Mouse (Mus musculus) myocyte (in vitro differentiated cells): ENCODE data around the gene Plekhg2. TPM values are rescaled to one million over a fixed set of nuclear protein-coding genes. Genes with fewer than 3 reads are reported as not detected.

Experiments used
- H3K27me3 ChIP-seq: one replicate; pipeline ENCODE4 v1.6.1; 2011; ENCODE audit not compliant: control insufficient read depth, insufficient read depth, insufficient read length
- H3K36me3 ChIP-seq: one replicate; pipeline ENCODE4 v1.6.1; 2011; ENCODE audit not compliant: control insufficient read depth, insufficient read depth
- H3K4me2 ChIP-seq: one replicate; pipeline ENCODE4 v1.6.1; 2011; ENCODE audit warnings: low read depth, control low read depth
- H3K4me3 ChIP-seq: one replicate; pipeline ENCODE4 v1.5.1; 2011; ENCODE audit warnings: mild to moderate bottlenecking, control low read depth, moderate library complexity
- H3K79me2 ChIP-seq: one replicate; pipeline ENCODE4 v1.6.1; 2011; ENCODE audit not compliant: control insufficient read depth, insufficient read depth
- H3ac ChIP-seq: one replicate; pipeline ENCODE4 v1.6.1; 2011; ENCODE audit not compliant: control insufficient read depth, insufficient read length
- CEBPB ChIP-seq: IDR thresholded peaks from 2 replicates; pipeline ENCODE4 v1.6.1; 2011; ENCODE audit warnings: mild to moderate bottlenecking, moderate library complexity; ENCODE audit not compliant: poor library complexity, insufficient read depth, severe bottlenecking
- E2F4 ChIP-seq: IDR thresholded peaks from one replicate; pipeline ENCODE4 v1.6.1; 2011; ENCODE audit warnings: mild to moderate bottlenecking, control low read depth, moderate library complexity; ENCODE audit not compliant: insufficient read depth
- MAX ChIP-seq: IDR thresholded peaks from one replicate; pipeline ENCODE4 v1.6.1; 2011; ENCODE audit warnings: low read depth, mild to moderate bottlenecking, control low read depth
- MYOD1 ChIP-seq, 3 experiments: IDR thresholded peaks; one replicate each; pipeline ENCODE4 v1.6.1; 2011; ENCODE audit warnings: control low read depth in 2 of 3, low read depth in 2 of 3, mild to moderate bottlenecking in 2 of 3, moderate library complexity in 1 of 3; ENCODE audit not compliant: insufficient read length in 2 of 3, control insufficient read depth in 1 of 3
- MYOG ChIP-seq, 3 experiments: IDR thresholded peaks; one replicate each; pipeline ENCODE4 v1.6.1; 2011; ENCODE audit warnings: control low read depth in 2 of 3, low read depth in 2 of 3, mild to moderate bottlenecking in 2 of 3; ENCODE audit not compliant: insufficient read length in 2 of 3, control insufficient read depth in 1 of 3, insufficient read depth in 1 of 3
- POLR2A ChIP-seq: IDR thresholded peaks from one replicate; pipeline ENCODE4 v1.6.1; 2011; ENCODE audit warnings: low read depth, mild to moderate bottlenecking, control low read depth, moderate library complexity; ENCODE audit not compliant: insufficient read length
- POLR2AphosphoS2 ChIP-seq: IDR thresholded peaks from one replicate; pipeline ENCODE4 v1.6.1; 2011; ENCODE audit warnings: low read depth, control low read depth; ENCODE audit not compliant: insufficient read length
- REST ChIP-seq: IDR thresholded peaks from one replicate; pipeline ENCODE4 v1.6.1; 2011; ENCODE audit warnings: mild to moderate bottlenecking, control low read depth, moderate library complexity; ENCODE audit not compliant: insufficient read depth, insufficient read length
- SRF ChIP-seq: IDR thresholded peaks from one replicate; pipeline ENCODE4 v1.6.1; 2011; ENCODE audit warnings: low read depth; ENCODE audit not compliant: control insufficient read depth, insufficient read length
- TCF12 ChIP-seq: IDR thresholded peaks from one replicate; pipeline ENCODE4 v1.6.1; 2011; ENCODE audit warnings: mild to moderate bottlenecking, control low read depth; ENCODE audit not compliant: poor library complexity, insufficient read depth, severe bottlenecking
- TCF3 ChIP-seq: IDR thresholded peaks from one replicate; pipeline ENCODE4 v1.6.1; 2011; ENCODE audit warnings: low read depth, control low read depth; ENCODE audit not compliant: insufficient read length
- USF1 ChIP-seq: IDR thresholded peaks from one replicate; pipeline ENCODE4 v1.6.1; 2011; ENCODE audit warnings: low read depth, mild to moderate bottlenecking, control low read depth, moderate library complexity
- polyA plus RNA-seq: library from polyadenylated mRNA; unstranded; fragments of >200 nt; fragmentation: generic; extraction: Trizol; gene quantifications from one replicate; pipeline ENCODE4 v1.2.1, GENCODE M21; 2012; ENCODE audit warnings: missing spikeins

Plekhg2 gene
- polyA plus RNA-seq, 1 experiment: 15.8 TPM

DNA sequence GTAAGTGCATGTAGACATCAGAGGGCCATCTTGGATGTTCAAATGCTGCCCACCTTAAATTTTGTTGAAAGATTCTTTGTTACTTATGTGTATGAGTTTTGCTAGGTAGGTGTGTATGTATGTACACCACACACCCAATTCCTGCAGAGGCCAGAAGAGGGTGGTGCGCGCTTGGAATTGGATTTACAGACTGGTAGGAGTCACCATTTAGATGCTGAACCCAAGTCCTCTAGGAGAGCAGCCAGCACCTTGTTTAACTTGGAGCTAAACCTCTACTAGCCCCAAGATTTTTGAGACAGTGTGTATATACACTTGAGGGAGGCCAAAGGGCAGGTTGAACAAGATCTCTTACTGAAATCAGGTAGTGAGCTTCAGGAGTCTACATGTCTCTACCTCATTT lies 19.1 kb downstream of the Plekhg2 start:
- H3K4me2 ChIP-seq: no peak overlapping the region
- no peaks in the 10 kb centered on the region for H3K27me3 ChIP-seq
- H3K79me2 ChIP-seq: peaks cover 18% of the 10 kb centered on the region
- peaks cover 28% of the 10 kb centered on the region for H3K36me3 ChIP-seq
- no peak overlapping the region for H3ac ChIP-seq
- H3K4me3 ChIP-seq: no peak overlapping the region
- TF ChIP-seq TCF3: no peak
- TF ChIP-seq USF1: no peak

DNA sequence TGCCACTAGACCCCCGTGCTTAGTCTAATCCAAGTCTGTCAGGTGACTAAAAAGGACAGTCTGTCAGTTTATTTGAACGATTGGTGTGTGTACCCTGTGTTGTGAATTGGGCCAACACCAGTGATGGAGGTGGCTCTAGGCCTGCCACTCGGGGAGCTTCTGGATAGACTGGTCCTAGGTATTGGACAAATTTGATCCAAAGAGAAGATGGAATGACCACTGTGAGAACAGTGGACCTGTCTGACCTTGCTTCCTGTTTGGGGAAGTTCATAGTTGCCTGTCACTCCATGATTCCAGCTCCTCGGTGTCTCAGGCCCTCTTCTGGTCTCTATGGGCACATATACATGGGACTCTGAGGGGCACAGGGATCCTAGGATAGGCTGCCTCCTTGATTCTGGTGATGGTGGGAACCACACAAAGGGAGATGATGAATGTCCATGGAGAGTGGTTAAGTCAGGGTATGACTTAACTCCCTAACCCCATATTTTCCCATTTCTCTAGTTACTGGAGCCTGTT lies 20.7 kb downstream of the Plekhg2 start:
- Histone ChIP-seq H3K36me3 (peaks cover 28% of the 10 kb centered on the region), H3ac (peak overlapping the region; percentile 23), H3K4me3 (peak overlapping the region; percentile 97), H3K27me3 (no peaks in the 10 kb centered on the region), H3K79me2 (peaks cover 18% of the 10 kb centered on the region), H3K4me2 (peak overlapping the region; percentile 71)
- TF ChIP-seq POLR2AphosphoS2 (peak; percentile 25), REST (no peak)

DNA sequence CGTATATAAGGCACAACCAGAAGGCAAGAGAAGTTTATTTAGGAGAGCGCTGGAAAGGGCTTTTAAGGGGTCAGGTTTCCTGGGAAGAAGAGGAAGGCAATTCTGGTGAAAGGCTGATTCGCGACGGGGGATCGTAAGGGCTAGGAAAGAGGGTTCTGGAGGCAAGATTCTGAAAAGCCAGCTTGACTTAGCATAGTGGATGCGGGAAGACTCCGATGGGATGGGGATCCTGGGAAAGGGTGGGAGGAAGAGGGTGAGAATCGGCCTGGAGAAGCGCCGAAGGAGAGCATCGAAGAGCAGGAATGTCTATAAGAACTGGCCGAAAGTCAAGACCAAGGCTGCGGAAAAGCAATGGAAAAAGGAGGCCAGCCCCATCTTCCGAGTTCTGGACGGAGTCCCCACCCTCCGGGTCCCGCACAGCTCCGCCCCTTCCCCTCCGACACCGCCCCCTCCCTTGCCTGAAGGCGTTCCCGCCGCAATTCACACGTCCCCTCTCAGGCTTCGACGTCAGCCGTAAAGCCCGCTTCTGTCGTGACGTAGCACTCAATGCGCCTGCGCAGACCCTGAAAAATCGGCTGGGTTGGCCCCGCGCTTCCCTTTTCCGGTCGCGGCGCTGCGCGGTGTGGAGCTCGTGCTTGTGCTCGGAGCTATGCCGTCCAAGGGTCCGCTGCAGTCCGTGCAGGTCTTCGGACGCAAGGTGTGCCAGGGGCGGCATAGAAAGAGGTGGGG lies 22.1 kb downstream of the Plekhg2 start, which contains the start of gene Rps16:
TSS of gene Rps16 (plus strand) at position 498 of the 729 bp plus-strand sequence.
- peaks cover 18% of the 10 kb centered on the region for H3K79me2 ChIP-seq
- peak within 1 kb of the TSS; percentile 97 for H3K4me3 ChIP-seq
- no peak for TF ChIP-seq TCF12
- peak; percentile 57 for TF ChIP-seq SRF
- no peak for TF ChIP-seq REST
- peak; percentile 69 for TF ChIP-seq POLR2A
- peak; percentile 48 for TF ChIP-seq E2F4
- no peak for TF ChIP-seq CEBPB
- no peak for TF ChIP-seq MYOD1 (IDR thresholded peaks at IDR 0.05; ENCODE audit: control insufficient read depth in 1 of 3, insufficient read length in 2 of 3, low read depth in 2 of 3)
- TF ChIP-seq USF1: no peak
- TF ChIP-seq TCF3: no peak
- no peak for TF ChIP-seq MYOG (IDR thresholded peaks at IDR 0.05; ENCODE audit: control insufficient read depth in 1 of 3, insufficient read depth in 1 of 3, insufficient read length in 2 of 3, low read depth in 2 of 3)
- peak; percentile 48 for TF ChIP-seq POLR2AphosphoS2
- TF ChIP-seq MAX: no peak
- H3K4me2 ChIP-seq: peak within 1 kb of the TSS; percentile 78
- no peaks in the 10 kb centered on the region for H3K27me3 ChIP-seq
- H3ac ChIP-seq: peak within 1 kb of the TSS; percentile 23
- peaks cover 28% of the 10 kb centered on the region for H3K36me3 ChIP-seq

DNA sequence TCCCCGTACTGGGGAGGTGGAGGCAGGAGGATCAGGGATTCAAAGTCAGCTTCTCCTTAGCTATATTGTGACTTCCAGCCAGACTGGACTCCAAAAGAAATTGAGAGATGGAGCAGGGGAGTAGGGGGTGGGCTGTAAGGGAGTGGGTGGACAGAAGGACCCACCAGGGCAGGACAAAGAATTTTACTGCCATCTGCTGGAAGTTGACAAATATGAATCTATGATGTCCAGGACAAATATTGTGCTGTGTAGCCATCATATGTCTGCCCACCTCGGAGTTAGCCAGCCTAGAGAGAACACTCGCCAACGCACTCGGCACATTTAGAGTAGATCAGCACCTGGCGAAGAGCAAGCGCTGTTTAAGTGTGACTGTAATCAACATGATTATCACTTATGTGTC lies 23.8 kb downstream of the Plekhg2 start:
- H3K27me3 ChIP-seq: no peaks in the 10 kb centered on the region
- H3K79me2 ChIP-seq: peaks cover 18% of the 10 kb centered on the region
- no peak overlapping the region for H3K4me2 ChIP-seq
- TF ChIP-seq MAX: no peak
- TF ChIP-seq CEBPB: no peak
- TF ChIP-seq REST: no peak
- no peak for TF ChIP-seq SRF
- no peak for TF ChIP-seq USF1
- no peak for TF ChIP-seq E2F4
- TF ChIP-seq MYOG (IDR thresholded peaks at IDR 0.05; ENCODE audit: control insufficient read depth in 1 of 3, insufficient read depth in 1 of 3, insufficient read length in 2 of 3, low read depth in 2 of 3): no peak
- TF ChIP-seq TCF3: no peak
- TF ChIP-seq TCF12: no peak
- no peak overlapping the region for H3ac ChIP-seq
- no peak overlapping the region for H3K4me3 ChIP-seq
- peaks cover 18% of the 10 kb centered on the region for H3K36me3 ChIP-seq

DNA sequence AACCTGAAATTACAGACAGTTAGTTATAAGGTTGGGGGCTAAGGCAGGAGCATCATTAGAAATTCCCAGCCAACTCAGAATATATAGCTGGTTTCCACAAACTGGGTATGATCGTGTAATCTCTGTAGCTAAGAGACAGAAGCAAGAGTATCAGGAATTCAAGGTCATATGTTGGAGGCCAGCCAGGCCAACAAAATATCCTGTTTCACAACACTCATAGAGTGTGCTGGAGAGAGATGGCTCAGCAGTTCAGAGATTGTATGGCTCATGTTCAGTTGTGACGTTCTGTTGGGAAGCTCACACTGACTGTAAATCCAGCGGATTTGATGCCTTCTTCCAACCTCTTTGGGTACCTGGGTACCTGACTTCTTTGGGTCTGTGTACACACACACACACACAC lies 24.7 kb downstream of the Plekhg2 start:
- no peak overlapping the region for H3ac ChIP-seq
- H3K27me3 ChIP-seq: no peaks in the 10 kb centered on the region
- H3K4me3 ChIP-seq: no peak overlapping the region
- peaks cover 18% of the 10 kb centered on the region for H3K79me2 ChIP-seq
- TF ChIP-seq SRF (no peak), TCF12 (no peak), MYOG (IDR thresholded peaks at IDR 0.05; ENCODE audit: control insufficient read depth in 1 of 3, insufficient read depth in 1 of 3, insufficient read length in 2 of 3, low read depth in 2 of 3) (no peak), CEBPB (no peak), E2F4 (no peak), TCF3 (no peak), MAX (no peak), POLR2A (no peak), MYOD1 (IDR thresholded peaks at IDR 0.05; ENCODE audit: control insufficient read depth in 1 of 3, insufficient read length in 2 of 3, low read depth in 2 of 3) (no peak), USF1 (no peak), REST (no peak), POLR2AphosphoS2 (no peak)
- H3K4me2 ChIP-seq: no peak overlapping the region
- peaks cover 9% of the 10 kb centered on the region for H3K36me3 ChIP-seq
